Mouse (Mus musculus) forebrain, postnatal 0 days (tissue): Measurements from ENCODE around the gene Nxf1. TPM values are rescaled to one million over a fixed set of nuclear protein-coding genes. Genes with fewer than 3 reads are reported as not detected.
A peak's percentile ranks its signal among the peaks of the same experiment; 100 is the strongest.

Source experiments
- ATAC-seq: fragments of 200-750 bp; cut with Nextera tagmentation; 2 replicates; pipeline ENCODE4 v1.8.0; 2017; ENCODE audit warnings: mild to moderate bottlenecking, moderate library complexity
- DNase-seq: peaks from one replicate; pipeline ENCODE4 v3.0.0-alpha.2; 2015
- H3K27ac ChIP-seq: fragments of 300-500 bp; sonication (generic); 2 replicates; pipeline ENCODE4 v1.5.1; 2014; ENCODE audit warnings: low read depth, mild to moderate bottlenecking, antibody characterized with exemption, low read length, moderate library complexity, mixed read lengths
- H3K27me3 ChIP-seq: fragments of 300-500 bp; sonication (generic); 2 replicates; pipeline ENCODE4 v1.6.1; 2014; ENCODE audit warnings: mild to moderate bottlenecking, low read length, mixed read lengths; ENCODE audit not compliant: insufficient read depth
- H3K36me3 ChIP-seq: fragments of 300-500 bp; sonication (generic); 2 replicates; pipeline ENCODE4 v1.6.1; 2014; ENCODE audit warnings: mild to moderate bottlenecking, moderate library complexity; ENCODE audit not compliant: insufficient read depth
- H3K4me1 ChIP-seq: fragments of 300-500 bp; sonication (generic); 2 replicates; pipeline ENCODE4 v1.6.1; 2014; ENCODE audit warnings: antibody characterized with exemption; ENCODE audit not compliant: insufficient read depth
- H3K4me2 ChIP-seq: fragments of 300-500 bp; sonication (generic); 2 replicates; pipeline ENCODE4 v1.6.1; 2014; ENCODE audit warnings: low read depth, mild to moderate bottlenecking, moderate library complexity
- H3K4me3 ChIP-seq: fragments of 300-500 bp; sonication (generic); 2 replicates; pipeline ENCODE4 v1.5.1; 2014; ENCODE audit warnings: low read depth, low read length, mixed read lengths
- H3K9ac ChIP-seq: fragments of 300-500 bp; sonication (generic); 2 replicates; pipeline ENCODE4 v1.6.1; 2014; ENCODE audit warnings: mild to moderate bottlenecking
- H3K9me3 ChIP-seq: fragments of 300-500 bp; sonication (generic); 2 replicates; pipeline ENCODE4 v1.6.1; 2016; ENCODE audit warnings: low read length
- CTCF ChIP-seq: sonication (generic); IDR thresholded peaks from 2 replicates; pipeline ENCODE4 v1.5.1; 2016; ENCODE audit warnings: antibody characterized with exemption, control low read depth, low read depth
- WGBS: fragments of 180-500 bp; shearing (Covaris S2); extraction: QIAGEN DNeasy Blood & Tissue Kit; methylation state at CpG from one replicate; pipeline ENCODE4 v1.1.7; 2014; 5-methylcytosine and 5-hydroxymethylcytosine counted together
- microRNA-seq, 2 experiments: library from miRNA; unstranded; fragments of <30 nt; microRNA quantifications; one replicate each; pipeline ENCODE4; 2016
- polyA plus RNA-seq: library from polyadenylated mRNA; unstranded; fragments of >200 nt; fragmentation: Nextera tagmentation; extraction: Ambion mirVana; gene quantifications from 2 replicates; pipeline ENCODE4 v1.2.1, GENCODE M21; 2015
- total RNA-seq: library from RNA; depleted of rRNA; stranded (reverse); fragments of >200 nt; gene quantifications from 2 replicates; pipeline ENCODE4 v1.2.3, GENCODE M21; 2014; rRNA removed

Nxf1 gene
- total and polyA plus RNA-seq, 2 experiments from 2014 or later: 97.1 to 114 TPM

DNA sequence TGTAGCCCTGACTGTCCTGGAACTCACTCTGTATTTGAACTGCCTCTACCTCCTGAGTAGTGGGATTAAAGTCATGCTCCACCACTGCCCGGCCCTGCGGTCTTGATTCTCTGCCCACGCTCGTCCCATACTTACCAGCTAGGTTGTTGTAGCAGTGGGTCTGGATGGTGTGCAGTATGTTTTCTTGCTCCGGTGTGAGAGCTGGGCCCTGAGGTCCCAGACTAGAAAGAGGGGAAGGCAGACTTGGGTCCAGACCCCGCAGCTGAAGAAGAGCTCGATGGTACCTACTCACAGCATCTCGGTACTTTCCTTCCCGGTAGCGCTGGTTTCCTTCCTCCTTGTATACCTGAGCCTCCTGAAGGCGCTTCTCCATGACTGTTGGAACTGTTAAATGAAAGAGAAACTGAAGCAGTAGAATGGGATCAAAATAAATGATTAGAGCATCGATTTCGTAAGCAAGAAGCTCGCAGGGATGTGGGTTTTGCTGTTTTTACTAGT, 61.5 kb downstream of the Nxf1 start:
- 27% methylated on average over 14 of the region's 14 CpGs for WGBS
- TF ChIP-seq CTCF: no peak
- Histone ChIP-seq H3K4me2 (peak overlapping the region; percentile 88), H3K36me3 (peaks cover 5% of the 10 kb centered on the region), H3K4me1 (peaks cover 32% of the 10 kb centered on the region), H3K9ac (peak overlapping the region; percentile 63), H3K27ac (peak overlapping the region; percentile 100), H3K27me3 (no peaks in the 10 kb centered on the region), H3K4me3 (peak overlapping the region; percentile 97), H3K9me3 (no peaks in the 10 kb centered on the region)
- no peak for DNase-seq
- ATAC-seq: no peak

DNA sequence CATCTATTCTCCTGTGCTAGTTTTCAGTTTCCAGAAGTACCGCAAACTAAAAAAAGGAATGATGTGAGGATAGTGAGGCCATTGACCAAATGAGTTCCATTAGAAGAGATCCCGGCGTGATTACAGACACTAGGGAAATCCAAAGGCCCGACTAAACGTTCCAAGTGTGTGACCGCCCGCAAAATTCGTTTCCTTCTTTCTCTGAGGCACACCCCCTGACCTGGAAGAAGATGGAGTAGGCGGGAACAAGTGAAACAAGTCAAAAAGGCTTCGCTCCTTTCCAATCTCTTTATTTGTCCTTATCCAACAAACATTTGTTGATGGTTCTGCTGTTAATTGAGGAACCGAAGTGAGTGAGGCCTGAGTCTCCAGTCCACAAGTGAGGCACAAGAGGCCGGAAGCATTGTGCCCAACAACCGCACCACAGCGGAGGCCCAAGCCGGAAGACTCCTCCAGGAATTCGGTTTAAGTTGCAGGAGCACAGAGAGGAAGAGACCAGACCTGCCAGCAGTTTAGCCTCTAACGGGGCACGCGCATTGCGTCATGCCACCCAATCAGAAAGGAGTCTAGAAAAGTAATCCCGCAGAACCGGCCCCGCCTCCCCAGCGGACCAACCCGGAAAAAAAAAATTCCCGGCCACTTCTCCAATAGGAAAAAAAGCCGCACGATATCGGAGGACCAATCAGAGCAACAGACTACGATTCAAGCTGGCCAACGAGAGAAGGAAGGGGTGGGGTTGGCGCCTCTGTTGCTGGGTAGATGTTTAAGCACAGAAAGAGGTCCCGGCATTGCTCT, 62.1 kb downstream of the Nxf1 start, which contains the start of gene Ttc9c:
Ttc9c (minus strand) TSS at position 533 of the 795 bp plus-strand sequence.
- Histone ChIP-seq H3K4me1 (peaks cover 32% of the 10 kb centered on the region), H3K4me2 (peak within 1 kb of the TSS; percentile 88)

DNA sequence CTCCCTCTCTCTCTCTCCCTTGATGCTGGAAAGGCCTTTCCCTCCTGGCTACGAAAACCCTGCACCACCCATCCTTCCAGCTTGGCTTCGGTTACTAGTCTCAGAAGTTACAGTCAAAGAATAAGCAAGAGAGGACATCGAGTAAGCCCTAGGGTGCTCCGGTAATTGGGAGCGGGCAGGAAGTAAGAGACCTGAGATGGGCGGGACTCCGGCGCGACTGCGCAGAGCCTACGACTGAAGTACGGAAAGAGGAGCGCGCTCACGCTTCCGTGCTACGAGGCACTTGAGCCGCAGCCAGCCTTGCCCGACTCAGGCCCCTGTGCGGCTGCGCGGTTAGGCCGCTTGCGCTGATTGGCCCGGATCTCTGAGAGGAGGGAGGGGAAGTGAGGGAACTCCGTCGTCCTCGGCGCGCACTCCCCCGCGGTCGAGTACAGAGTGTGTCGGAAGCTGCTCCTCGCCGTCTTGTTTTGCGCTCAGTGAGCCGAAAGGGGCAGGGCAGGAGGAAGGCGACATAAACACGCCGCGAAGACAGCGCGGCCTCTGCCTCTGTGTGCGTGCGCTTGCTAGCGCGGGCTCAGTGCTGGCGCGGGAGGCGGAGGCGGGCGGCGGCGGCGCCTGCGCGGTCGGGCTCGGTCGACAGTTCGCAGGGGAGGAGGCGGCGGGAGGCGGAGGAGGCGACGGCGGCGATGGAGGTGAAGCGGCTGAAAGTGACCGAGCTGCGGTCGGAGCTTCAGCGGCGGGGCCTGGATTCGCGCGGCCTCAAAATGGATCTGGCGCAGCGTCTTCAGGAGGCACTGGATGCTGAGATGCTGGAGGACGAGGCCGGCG, 62.9 kb downstream of the Nxf1 start, which contains the start of gene Hnrnpul2:
Hnrnpul2 (plus strand) TSS at position 415 of the 828 bp plus-strand sequence.
- peak; percentile 93 for ATAC-seq
- peak within 1 kb of the TSS; percentile 96 for H3K9ac ChIP-seq
- DNase-seq: peak; percentile 100
- peak within 1 kb of the TSS; percentile 88 for H3K4me2 ChIP-seq
- H3K27me3 ChIP-seq: no peaks in the 10 kb centered on the region
- H3K4me1 ChIP-seq: peaks cover 32% of the 10 kb centered on the region
- WGBS: 2% methylated on average over 74 of the region's 83 CpGs
- H3K36me3 ChIP-seq: peaks cover 17% of the 10 kb centered on the region
- no peaks in the 10 kb centered on the region for H3K9me3 ChIP-seq
- 0 out of 2 replicates have a peak, but pooled peaks have one; percentile 1 for TF ChIP-seq CTCF
- peak within 1 kb of the TSS; percentile 97 for H3K4me3 ChIP-seq
- peak within 1 kb of the TSS; percentile 100 for H3K27ac ChIP-seq

More for the DNA sequence above, 62.1 kb downstream of the Nxf1 start, which contains the start of gene Ttc9c:
- Histone ChIP-seq H3K36me3 (peaks cover 11% of the 10 kb centered on the region), H3K27me3 (no peaks in the 10 kb centered on the region), H3K9ac (peak within 1 kb of the TSS; percentile 96), H3K27ac (peak within 1 kb of the TSS; percentile 100), H3K4me3 (peak within 1 kb of the TSS; percentile 97), H3K9me3 (no peaks in the 10 kb centered on the region)
- WGBS: under 1% methylated on average over 33 of the region's 33 CpGs
- DNase-seq (peak; percentile 99), ATAC-seq (peak; percentile 92)
- TF ChIP-seq CTCF: no peak

Small RNAs within 50 kb of the gene (microRNA-seq; reads per million reads assigned to microRNA genes)
- gene Mir6992: 0 reads per million in 2 experiments

Other genes starting within 250 kb of the Nxf1 start
Only the 30 nearest of the 33 such genes appear.
- gene Slc22a8, start 165.8 kb upstream of the Nxf1 start, total RNA-seq: 9.1 and 13.1 TPM in 2 replicates
- gene Slc22a8, start 165.8 kb upstream of the Nxf1 start, polyA plus RNA-seq: 16.6 and 19.0 TPM in 2 replicates
- 11.5 and 19.0 TPM in 2 replicates for gene Slc22a6, start 139.0 kb upstream of the Nxf1 start, total RNA-seq
- gene Slc22a6, start 139.0 kb upstream of the Nxf1 start, polyA plus RNA-seq: 13.2 and 15.5 TPM in 2 replicates
- 17.0 and 17.5 TPM in 2 replicates for gene Chrm1, start 93.3 kb upstream of the Nxf1 start, total RNA-seq
- 12.4 and 14.9 TPM in 2 replicates for gene Chrm1, start 93.3 kb upstream of the Nxf1 start, polyA plus RNA-seq
- 107 and 116 TPM in 2 replicates for gene Slc3a2, start 33.7 kb upstream of the Nxf1 start, total RNA-seq
- gene Slc3a2, start 33.7 kb upstream of the Nxf1 start, polyA plus RNA-seq: 247 and 256 TPM in 2 replicates
- gene Wdr74, start 21.2 kb upstream of the Nxf1 start, total RNA-seq: 74.1 and 85.9 TPM in 2 replicates
- 98.7 and 113 TPM in 2 replicates for gene Wdr74, start 21.2 kb upstream of the Nxf1 start, polyA plus RNA-seq
- not detected in 2 replicates for gene 1700092M07Rik, start 16.4 kb upstream of the Nxf1 start, total RNA-seq
- 0.65 and 0.67 TPM in 2 replicates for gene 1700092M07Rik, start 16.4 kb upstream of the Nxf1 start, polyA plus RNA-seq
- 130 and 140 TPM in 2 replicates for gene Stx5a, start 15.7 kb upstream of the Nxf1 start, total RNA-seq
- 86.4 and 97.6 TPM in 2 replicates for gene Stx5a, start 15.7 kb upstream of the Nxf1 start, polyA plus RNA-seq
- 236 and 241 TPM in 2 replicates for gene Tmem223, start 13.9 kb downstream of the Nxf1 start, total RNA-seq
- 269 and 334 TPM in 2 replicates for gene Tmem223, start 13.9 kb downstream of the Nxf1 start, polyA plus RNA-seq
- 17.4 and 19.6 TPM in 2 replicates for gene Tmem179b, start 17.4 kb downstream of the Nxf1 start, total RNA-seq
- 22.4 and 22.6 TPM in 2 replicates for gene Tmem179b, start 17.4 kb downstream of the Nxf1 start, polyA plus RNA-seq
- gene Taf6l, start 29.3 kb downstream of the Nxf1 start, total RNA-seq: 27.2 and 31.7 TPM in 2 replicates
- gene Taf6l, start 29.3 kb downstream of the Nxf1 start, polyA plus RNA-seq: 25.1 and 25.2 TPM in 2 replicates
- gene Polr2g, start 41.5 kb downstream of the Nxf1 start, total RNA-seq: 89.3 and 99.3 TPM in 2 replicates
- 193 and 216 TPM in 2 replicates for gene Polr2g, start 41.5 kb downstream of the Nxf1 start, polyA plus RNA-seq
- gene Zbtb3, start 45.5 kb downstream of the Nxf1 start, total RNA-seq: 7.0 and 7.3 TPM in 2 replicates
- 4.3 and 5.0 TPM in 2 replicates for gene Zbtb3, start 45.5 kb downstream of the Nxf1 start, polyA plus RNA-seq
- gene Ttc9c, start 62.3 kb downstream of the Nxf1 start, total RNA-seq: 71.9 and 72.6 TPM in 2 replicates
- gene Ttc9c, start 62.3 kb downstream of the Nxf1 start, polyA plus RNA-seq: 34.1 and 44.4 TPM in 2 replicates
- gene Hnrnpul2, start 62.9 kb downstream of the Nxf1 start, total RNA-seq: 28.2 and 38.3 TPM in 2 replicates
- 3.9 and 5.3 TPM in 2 replicates for gene Hnrnpul2, start 62.9 kb downstream of the Nxf1 start, polyA plus RNA-seq
- not detected in 2 replicates for gene AC129217.1, start 72.7 kb downstream of the Nxf1 start, total RNA-seq
- not detected in 2 replicates for gene AC129217.1, start 72.7 kb downstream of the Nxf1 start, polyA plus RNA-seq
- 81.5 and 91.5 TPM in 2 replicates for gene Bscl2, start 80.4 kb downstream of the Nxf1 start, total RNA-seq
- 78.9 and 88.9 TPM in 2 replicates for gene Bscl2, start 80.4 kb downstream of the Nxf1 start, polyA plus RNA-seq
- gene Gng3, start 82.1 kb downstream of the Nxf1 start, total RNA-seq: 68.0 and 78.5 TPM in 2 replicates
- gene Gng3, start 82.1 kb downstream of the Nxf1 start, polyA plus RNA-seq: 594 and 622 TPM in 2 replicates
- gene Lrrn4cl, start 93.7 kb downstream of the Nxf1 start, total RNA-seq: 1.5 and 2.6 TPM in 2 replicates
- gene Lrrn4cl, start 93.7 kb downstream of the Nxf1 start, polyA plus RNA-seq: 0.58 and 0.88 TPM in 2 replicates
- 108 and 126 TPM in 2 replicates for gene Ubxn1, start 114.4 kb downstream of the Nxf1 start, total RNA-seq
- gene Ubxn1, start 114.4 kb downstream of the Nxf1 start, polyA plus RNA-seq: 168 and 185 TPM in 2 replicates
- 14.2 and 36.1 TPM in 2 replicates for gene Uqcc3, start 123.8 kb downstream of the Nxf1 start, total RNA-seq
- gene Uqcc3, start 123.8 kb downstream of the Nxf1 start, polyA plus RNA-seq: 59.1 TPM in 2 replicates
- 5.0 and 7.2 TPM in 2 replicates for gene Lbhd1, start 126.7 kb downstream of the Nxf1 start, total RNA-seq
- gene Lbhd1, start 126.7 kb downstream of the Nxf1 start, polyA plus RNA-seq: 30.3 and 36.5 TPM in 2 replicates
- not detected in 2 replicates for gene Gm49403, start 126.9 kb downstream of the Nxf1 start, total RNA-seq
- gene Gm49403, start 126.9 kb downstream of the Nxf1 start, polyA plus RNA-seq: not detected in 2 replicates
- 26.0 and 37.5 TPM in 2 replicates for gene 1810009A15Rik, start 131.8 kb downstream of the Nxf1 start, total RNA-seq
- 31.9 and 45.7 TPM in 2 replicates for gene 1810009A15Rik, start 131.8 kb downstream of the Nxf1 start, polyA plus RNA-seq
- 0.95 TPM in 1 of 2 replicates, not detected in the other for gene Gm49416, start 131.9 kb downstream of the Nxf1 start, total RNA-seq
- gene Gm49416, start 131.9 kb downstream of the Nxf1 start, polyA plus RNA-seq: 1.4 TPM in 1 of 2 replicates, not detected in the other
- gene Ints5, start 135.9 kb downstream of the Nxf1 start, total RNA-seq: 26.1 and 29.9 TPM in 2 replicates
- gene Ints5, start 135.9 kb downstream of the Nxf1 start, polyA plus RNA-seq: 23.6 and 26.8 TPM in 2 replicates
- 67.7 and 96.7 TPM in 2 replicates for gene Ganab, start 141.0 kb downstream of the Nxf1 start, total RNA-seq
- 47.0 and 54.0 TPM in 2 replicates for gene Ganab, start 141.0 kb downstream of the Nxf1 start, polyA plus RNA-seq
- 99.6 and 120 TPM in 2 replicates for gene B3gat3, start 163.3 kb downstream of the Nxf1 start, total RNA-seq
- 89.3 and 94.0 TPM in 2 replicates for gene B3gat3, start 163.3 kb downstream of the Nxf1 start, polyA plus RNA-seq
- 2.3 and 3.5 TPM in 2 replicates for gene Rom1, start 172.3 kb downstream of the Nxf1 start, total RNA-seq
- gene Rom1, start 172.3 kb downstream of the Nxf1 start, polyA plus RNA-seq: 2.4 and 3.3 TPM in 2 replicates
- 5.1 and 7.3 TPM in 2 replicates for gene Eml3, start 172.5 kb downstream of the Nxf1 start, total RNA-seq
- 7.5 and 8.1 TPM in 2 replicates for gene Eml3, start 172.5 kb downstream of the Nxf1 start, polyA plus RNA-seq
- gene Mta2, start 184.8 kb downstream of the Nxf1 start, total RNA-seq: 71.2 and 86.4 TPM in 2 replicates
- 87.8 and 91.3 TPM in 2 replicates for gene Mta2, start 184.8 kb downstream of the Nxf1 start, polyA plus RNA-seq